Mouse (Mus musculus) erythroblast, embryonic 14.5 days (primary cell): ENCODE data around the gene Adal.

Experiments used
- GATA1 ChIP-seq: IDR thresholded peaks from 2 replicates; pipeline ENCODE4 v1.6.1; 2012; ENCODE audit warnings: low read length, inconsistent platforms, mixed read lengths
- TAL1 ChIP-seq: IDR thresholded peaks from 3 replicates; pipeline ENCODE4 v1.6.1; 2012; ENCODE audit warnings: low read length, inconsistent platforms, mixed read lengths

DNA sequence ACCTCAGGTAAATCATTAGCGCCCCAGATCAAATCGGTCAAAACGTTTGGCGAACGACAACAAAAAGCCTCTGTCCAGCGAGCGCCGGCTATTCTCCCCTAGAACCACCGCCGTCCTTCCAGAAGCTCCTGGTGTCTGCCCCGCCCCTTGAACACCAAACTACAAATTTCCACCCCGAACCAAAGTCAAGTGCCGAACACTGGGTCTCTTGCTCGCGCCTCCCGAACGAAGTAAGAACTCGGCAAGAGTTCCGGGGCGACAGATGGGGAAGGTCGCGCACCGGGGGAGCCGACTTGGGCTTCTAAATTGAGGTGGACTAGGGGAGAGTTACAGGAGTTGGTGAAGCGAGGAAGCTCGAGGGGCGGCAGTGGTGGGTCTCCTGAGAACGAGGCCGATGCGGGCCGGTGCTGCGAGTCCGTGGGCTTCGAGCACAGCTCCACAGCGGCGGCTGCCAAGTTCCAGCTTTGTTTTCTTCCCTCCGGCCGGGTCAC is 30.3 kb downstream of the Adal start, which contains the start of gene Tubgcp4:
- TF ChIP-seq GATA1 (no peak), TAL1 (no peak)
